ENCODE assay signal across 8 mouse cellular contexts in the genomic region with DNA sequence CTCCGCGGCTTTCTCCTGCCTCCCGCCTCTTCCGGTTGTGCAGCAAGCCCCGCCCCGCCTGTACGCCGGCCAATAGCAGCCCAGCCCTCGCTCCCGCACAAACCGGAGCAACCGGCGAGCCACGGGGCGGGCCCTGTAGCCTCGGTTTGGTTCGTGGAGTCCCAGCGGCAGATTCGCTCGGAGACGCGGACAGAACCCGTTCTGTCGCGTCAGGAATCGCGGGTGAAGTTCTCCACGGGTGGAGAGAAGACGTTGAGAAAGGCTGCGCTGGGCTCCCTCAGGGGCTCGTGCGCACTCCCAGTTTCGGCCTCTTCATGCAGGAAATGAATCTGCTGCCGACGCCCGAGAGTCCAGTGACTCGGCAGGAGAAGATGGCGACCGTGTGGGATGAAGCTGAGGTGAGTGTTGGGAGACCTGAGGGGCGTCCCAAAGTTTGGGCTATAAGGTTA. TPM values are rescaled to one million over a fixed set of nuclear protein-coding genes. Genes with fewer than 3 reads are reported as not detected.
DNase-seq lines count a peak whose midpoint lies in the region; ATAC-seq and TF ChIP-seq lines count a peak whose summit lies in the region.

Gene Psmc3 (plus strand): TSS at position 76 of the 449 bp plus-strand sequence.

- H3K9me3 ChIP-seq in hindbrain, embryonic 14.5 days (ENCODE audit: control insufficient read depth, low read length) = no peaks in the 10 kb centered on the region

- ATAC-seq in Patski = peak; percentile 91
- peak; percentile 99 for ATAC-seq in hindbrain, embryonic 14.5 days (ENCODE audit: low FRiP score)

- in situ Hi-C loops in Patski (cut with MboI; ENCODE audit: low pct_unique_long_range_greater_than_20kb) = no loop called here

- peaks cover 13% of the 10 kb centered on the region for H3K4me1 ChIP-seq in hindbrain, embryonic 14.5 days (replicated peaks; ENCODE audit: control insufficient read depth, insufficient read depth, low read length)

- CTCF ChIA-PET in Patski (lab: Charles Lee) = interaction anchor here (0.7 kb wide), 1 partner anchor 12 kb away, joined by 3 read pairs; no protein-coding TSS in a partner anchor

- POLR2A ChIA-PET in Patski (lab: Charles Lee) = interaction anchor here (1.1 kb wide), 1 partner anchor 10 kb away, joined by 3 read pairs; no protein-coding TSS in a partner anchor

- WGBS in hindbrain, embryonic 14.5 days = under 1% methylated on average over 40 of the region's 40 CpGs

- no peak for DNase-seq in Patski (ENCODE audit: low read depth, low spot score)
- peak; percentile 99 for DNase-seq in cerebellum, postnatal 14 days
- peak; percentile 89 for DNase-seq in frontal cortex, postnatal 25 days (ENCODE audit: low spot score in 2 of 2)
- peak; percentile 93 for DNase-seq in hindbrain, embryonic 14.5 days (ENCODE audit: low spot score)
- peak; percentile 94 to 97 for DNase-seq in layer of hippocampus, postnatal 36 days
- DNase-seq in lung, postnatal 36 days = peak; percentile 97
- peak; percentile 96 for DNase-seq in retina, postnatal 1 day
- DNase-seq in urinary bladder, adult 18-20 months (ENCODE audit: low spot score in 2 of 2) = peak; percentile 95

- TF ChIP-seq CTCF in Patski (IDR thresholded peaks at IDR 0.05) = no peak

- H3K4me3 ChIP-seq in hindbrain, embryonic 14.5 days (replicated peaks; ENCODE audit: low read length) = peak within 1 kb of the TSS; percentile 87

- H3K27ac ChIP-seq in hindbrain, embryonic 14.5 days = peak within 1 kb of the TSS; percentile 96

- peaks cover 38% of the 10 kb centered on the region for H3K36me3 ChIP-seq in hindbrain, embryonic 14.5 days (replicated peaks; ENCODE audit: control insufficient read depth, insufficient read depth)

- H3K4me2 ChIP-seq in hindbrain, embryonic 14.5 days (replicated peaks) = peak within 1 kb of the TSS; percentile 96

- peak within 1 kb of the TSS; percentile 88 for H3K9ac ChIP-seq in hindbrain, embryonic 14.5 days

- H3K27me3 ChIP-seq in Patski = no peaks in the 10 kb centered on the region
- H3K27me3 ChIP-seq in hindbrain, embryonic 14.5 days (ENCODE audit: control insufficient read depth, insufficient read depth, low read length) = no peaks in the 10 kb centered on the region

RNA-seq across cellular contexts. Expression of gene Psmc3, which starts in this region (rescaled TPM):
- 276 TPM for polyA plus RNA-seq in Patski (2021)
- polyA plus RNA-seq in hindbrain, embryonic 14.5 days (2014; fragmentation: Nextera tagmentation; extraction: Ambion mirVana) = 237 and 243 TPM in 2 replicates
- total RNA-seq in layer of hippocampus, postnatal 36 days (2021) = 100 to 1,000 TPM; 207 to 228 TPM
